Mouse (Mus musculus) layer of hippocampus, adult 18-20 months (tissue): ENCODE data around the gene Dusp10. TPM values are rescaled to one million over a fixed set of nuclear protein-coding genes. Genes with fewer than 3 reads are reported as not detected.

Experiments used
- DNase-seq, 2 experiments: peaks; one replicate each; pipeline ENCODE4 v3.0.0; 2022; ENCODE audit warnings: low spot score in 2 of 2
- long read RNA-seq: library from polyadenylated mRNA; stranded (forward); transcript quantifications from one replicate; pipeline ENCODE4 v2.0.0, GENCODE M21; 2021
- total RNA-seq, 2 experiments: library from RNA; stranded (reverse); gene quantifications; 2 replicates each; pipeline ENCODE4 v1.2.3; 2021

The Dusp10 gene
- 1 to 10 TPM; 4.6 to 5.2 TPM for total RNA-seq
- long read RNA-seq, partial matches to known transcripts: 1 of 5 reads
- long read RNA-seq, other reads (novel, unspliced or antisense): 1 of 5 reads

DNA sequence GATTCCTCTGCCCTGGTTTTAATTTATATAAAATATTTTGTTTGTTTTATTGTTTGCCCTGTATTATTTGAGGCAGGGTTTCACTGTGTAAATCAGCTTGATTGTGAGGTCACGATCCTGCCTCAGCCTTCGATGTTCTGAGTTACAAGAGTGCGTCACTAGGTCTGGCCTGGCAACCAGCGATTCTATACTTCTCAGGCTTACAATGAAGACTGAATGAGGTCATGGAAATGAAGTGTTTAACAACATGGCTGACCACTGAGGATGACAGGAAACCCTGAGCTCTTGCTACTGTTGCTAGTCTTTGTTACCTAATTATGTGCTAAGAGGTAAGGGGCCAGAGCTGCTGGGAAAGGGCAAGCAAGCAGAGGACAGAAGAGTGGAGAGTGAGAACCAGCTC, at the start of gene Dusp10:
TSS of gene Dusp10 (plus strand) at position 197 of the 400 bp plus-strand sequence.
- no peak for DNase-seq

DNA sequence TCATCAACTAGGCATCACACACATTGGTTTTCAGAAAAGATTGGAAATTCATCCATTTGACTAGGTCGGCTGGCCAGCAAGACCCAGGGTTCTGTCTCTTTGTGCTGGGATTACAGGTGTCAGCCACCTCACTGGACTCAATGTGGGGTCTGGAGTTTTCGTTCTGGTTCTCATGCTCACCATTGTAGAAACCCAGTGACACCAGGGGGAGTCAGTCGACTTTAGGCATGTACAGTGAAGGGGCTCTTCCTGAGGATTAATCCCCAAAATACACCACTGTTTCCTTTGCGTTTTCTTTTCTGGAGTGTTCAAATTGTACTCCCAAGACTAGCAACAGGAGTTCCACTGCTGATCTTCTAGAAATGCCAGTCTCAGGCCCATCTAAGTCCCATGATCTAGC, 47.8 kb upstream of the Dusp10 start:
- no peak for DNase-seq

DNA sequence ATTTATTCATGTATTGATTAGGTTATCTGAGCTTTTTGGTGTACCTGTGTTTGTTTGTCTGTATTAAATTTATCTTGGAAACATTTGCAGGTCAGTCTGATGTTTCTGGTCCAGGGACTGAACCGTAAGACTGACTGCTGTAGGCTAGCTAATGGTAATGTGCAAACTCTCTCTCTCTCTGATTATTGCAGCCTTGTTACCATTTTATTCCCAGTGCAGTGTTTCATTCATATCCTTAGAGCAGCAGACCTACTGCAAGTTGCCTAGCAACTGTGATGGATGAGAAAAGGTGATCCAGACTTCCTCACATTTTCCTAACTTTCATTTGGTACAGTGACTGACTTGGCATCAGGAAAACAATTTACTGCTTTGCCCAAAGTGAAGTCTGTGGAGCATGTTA, 43.8 kb upstream of the Dusp10 start:
- no peak for DNase-seq

DNA sequence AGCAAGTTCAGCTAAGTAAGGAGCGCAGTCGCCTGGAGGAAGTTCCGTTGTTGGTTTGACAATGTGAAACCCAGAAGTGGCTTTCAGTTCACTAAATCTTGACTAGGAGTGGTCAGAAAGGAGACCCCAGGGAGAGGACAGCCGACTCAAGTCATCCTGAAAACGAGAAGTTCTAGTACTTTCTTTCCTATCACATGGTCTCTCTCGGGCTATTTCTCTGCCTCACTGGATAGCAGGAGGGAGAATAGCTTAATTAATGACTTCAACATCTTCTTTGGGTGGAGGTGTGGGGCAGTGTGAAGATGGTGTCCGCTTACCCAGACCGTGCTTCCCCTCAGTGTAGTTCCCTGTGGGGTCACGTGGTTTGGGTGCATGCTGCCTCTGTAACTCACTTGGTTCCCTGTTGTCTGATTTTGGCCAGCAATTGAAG, 33.3 kb upstream of the Dusp10 start:
- no peak for DNase-seq

DNA sequence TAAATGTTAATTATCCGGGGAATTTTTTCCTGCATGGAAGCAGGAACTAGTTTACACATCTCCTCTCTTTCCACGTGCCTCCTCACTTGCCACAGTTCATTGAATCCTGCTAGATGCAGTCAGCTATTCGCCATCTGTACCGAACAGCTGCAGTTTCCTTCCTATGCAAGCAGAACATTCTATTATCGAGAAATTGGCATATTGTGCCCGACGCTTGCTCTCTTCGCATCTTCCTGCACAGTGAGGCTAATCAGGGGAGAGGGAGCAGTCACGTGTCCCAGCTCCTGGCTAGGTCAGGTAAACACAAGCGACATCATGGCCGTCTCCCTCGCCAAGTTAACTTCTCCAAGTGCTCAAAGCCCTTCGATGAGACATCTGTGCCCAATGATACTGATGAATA, 31.0 kb upstream of the Dusp10 start:
- DNase-seq: peak; percentile 67 to 88

DNA sequence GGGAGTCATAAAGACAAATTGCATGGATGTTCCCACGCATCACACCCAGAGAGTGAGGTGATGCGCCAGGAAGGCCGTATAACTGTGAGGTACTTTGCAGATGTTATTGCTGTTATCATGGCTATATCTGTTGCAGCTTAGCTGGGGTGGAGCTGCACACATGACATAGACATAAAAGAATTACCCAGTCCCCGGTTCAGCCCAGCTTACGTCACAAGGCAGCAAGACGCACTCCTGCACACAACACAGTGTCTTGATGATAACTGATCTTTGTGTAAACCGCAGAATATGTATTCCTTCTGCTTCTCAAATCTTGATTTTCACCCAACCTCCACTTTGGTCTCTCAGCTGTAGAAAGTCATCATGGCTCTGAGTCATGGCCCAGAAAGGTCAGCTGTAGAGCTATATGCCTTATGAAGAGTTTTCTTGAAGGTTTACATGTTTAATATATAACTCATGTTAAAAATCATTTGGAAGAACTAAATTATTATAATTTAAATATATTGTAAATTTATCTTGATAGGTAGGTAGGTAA, 25.3 kb upstream of the Dusp10 start:
- DNase-seq: no peak

DNA sequence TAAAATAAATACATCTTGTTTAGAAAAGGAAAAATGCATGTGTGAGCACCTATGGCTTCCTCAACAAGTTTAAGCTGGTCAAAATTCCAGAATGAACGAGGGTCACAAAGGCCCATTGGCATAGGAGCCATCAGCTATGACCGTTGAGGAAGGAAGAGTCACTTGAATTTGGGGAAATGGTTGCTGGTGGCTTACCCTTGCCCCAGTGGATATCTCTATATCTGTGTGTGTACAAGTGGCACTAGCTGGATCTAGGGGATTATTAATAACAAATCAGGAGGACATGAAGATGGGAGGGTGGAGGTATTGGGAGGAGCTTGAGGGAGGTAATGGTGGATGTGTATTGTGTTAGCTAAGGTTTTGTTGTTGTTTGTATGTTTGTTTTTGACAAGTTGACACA, 21.2 kb upstream of the Dusp10 start:
- no peak for DNase-seq

DNA sequence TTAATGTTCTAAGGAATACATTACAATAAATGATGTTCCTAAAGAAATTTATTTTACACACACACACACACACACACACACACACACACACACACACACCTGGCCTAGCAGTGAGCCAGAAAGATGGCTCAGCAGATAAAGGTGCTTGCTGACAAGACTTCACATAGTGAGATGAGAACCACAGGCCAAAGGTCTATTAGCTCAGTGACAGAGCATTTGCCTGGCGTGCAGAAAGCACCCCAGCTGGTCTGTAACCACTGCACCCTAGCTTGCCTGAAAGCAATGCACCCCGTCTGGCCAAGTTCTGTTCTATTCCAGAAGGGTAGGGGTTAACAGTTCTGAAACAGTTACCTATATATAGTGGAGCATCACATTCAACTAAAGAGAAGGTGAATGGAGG, 15.9 kb upstream of the Dusp10 start:
- no peak for DNase-seq

DNA sequence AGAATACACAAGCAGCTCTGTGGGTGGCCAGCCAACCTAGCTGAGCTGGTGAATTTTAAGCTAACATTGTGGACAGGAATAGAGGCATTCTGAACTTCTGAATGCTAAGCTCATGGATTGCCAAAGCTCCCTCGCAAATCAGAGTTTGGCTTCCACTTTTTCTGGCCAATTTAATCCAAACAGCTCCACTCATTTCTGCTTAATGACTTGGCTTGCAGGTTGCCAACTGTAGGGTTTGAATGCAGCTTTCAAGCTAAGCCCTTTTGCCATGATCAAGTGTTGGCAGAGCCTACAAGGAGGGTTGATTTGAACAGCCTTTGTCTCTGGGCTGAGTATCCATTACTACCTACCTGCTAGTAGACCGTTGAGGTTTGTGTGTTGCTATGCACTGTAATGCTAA, 10.6 kb upstream of the Dusp10 start:
- DNase-seq: peak; percentile 13 to 26

DNA sequence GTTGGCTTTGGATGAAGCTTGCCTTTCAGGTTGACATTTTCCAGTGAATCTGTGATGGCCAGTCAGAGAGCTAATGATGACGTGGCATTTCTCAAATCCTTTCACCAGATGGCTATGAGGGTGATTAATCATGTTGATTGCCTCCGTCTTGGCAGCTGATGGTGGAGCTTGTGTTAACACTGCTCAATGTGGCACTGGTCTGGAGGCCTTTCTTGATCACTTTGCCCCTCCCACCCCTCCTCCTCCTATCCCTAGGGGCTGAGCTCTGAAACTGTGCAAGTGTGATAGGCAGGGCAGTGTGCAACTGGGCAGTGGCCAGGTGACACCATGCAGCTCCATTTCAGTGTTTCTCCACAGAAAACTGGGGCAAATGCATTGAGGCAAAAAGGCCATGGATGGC, 8.8 kb upstream of the Dusp10 start:
- DNase-seq: peak in 1 of 2 experiments; percentile 6

DNA sequence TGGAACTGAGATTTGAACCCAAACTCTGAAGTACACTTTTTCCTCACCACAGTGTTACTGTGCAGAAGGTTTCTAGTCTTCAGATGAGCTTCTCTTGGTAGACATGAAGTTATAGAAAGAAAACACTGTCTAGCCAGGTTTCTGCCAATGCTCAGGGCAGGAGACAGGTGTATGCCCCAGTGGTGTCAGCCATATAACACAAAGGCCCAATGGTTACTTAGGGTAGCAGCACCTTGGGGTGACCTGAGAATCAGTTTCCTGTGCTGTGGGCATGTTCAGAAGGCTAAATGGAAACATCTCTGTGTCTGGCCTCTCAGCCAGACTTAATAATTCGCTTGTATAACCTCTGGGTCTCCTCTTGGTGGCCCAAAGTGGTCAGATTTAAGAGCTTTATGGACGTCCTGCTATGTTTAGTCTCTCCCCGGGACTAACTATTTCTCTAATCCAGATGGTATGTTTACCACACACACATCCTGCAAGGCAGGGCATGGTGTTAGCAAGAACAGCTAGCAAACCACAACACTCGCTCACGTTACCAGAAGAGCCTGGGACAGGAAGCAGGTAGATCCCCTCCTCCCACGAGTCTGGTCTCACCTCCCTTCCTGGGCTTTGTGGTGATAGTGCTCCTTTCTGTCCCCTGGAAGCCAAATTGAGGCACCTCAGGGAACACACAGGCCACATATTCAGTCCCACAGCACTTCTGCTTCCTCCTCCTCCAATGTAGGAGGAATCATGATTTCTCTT, 7.6 kb upstream of the Dusp10 start:
- no peak for DNase-seq

DNA sequence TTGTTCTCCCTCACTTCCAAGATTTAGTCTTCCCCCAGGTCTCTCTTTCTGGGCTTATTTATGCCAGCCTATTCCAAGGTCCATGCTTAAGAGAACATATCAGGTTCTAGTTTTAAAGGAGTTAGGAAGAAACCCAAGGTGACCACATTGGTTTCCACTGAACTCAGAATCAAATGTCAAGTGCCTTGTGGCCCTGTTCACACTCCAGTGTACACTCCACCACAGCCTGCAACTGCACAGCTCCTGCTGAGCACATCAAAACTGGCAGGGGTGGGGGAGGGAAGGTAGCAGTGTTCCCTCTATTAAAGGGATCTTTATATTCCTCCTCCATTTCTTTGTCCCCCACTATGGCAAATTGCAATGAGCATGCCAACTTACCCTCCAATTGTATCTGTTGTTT, 7.0 kb upstream of the Dusp10 start:
- DNase-seq: no peak

DNA sequence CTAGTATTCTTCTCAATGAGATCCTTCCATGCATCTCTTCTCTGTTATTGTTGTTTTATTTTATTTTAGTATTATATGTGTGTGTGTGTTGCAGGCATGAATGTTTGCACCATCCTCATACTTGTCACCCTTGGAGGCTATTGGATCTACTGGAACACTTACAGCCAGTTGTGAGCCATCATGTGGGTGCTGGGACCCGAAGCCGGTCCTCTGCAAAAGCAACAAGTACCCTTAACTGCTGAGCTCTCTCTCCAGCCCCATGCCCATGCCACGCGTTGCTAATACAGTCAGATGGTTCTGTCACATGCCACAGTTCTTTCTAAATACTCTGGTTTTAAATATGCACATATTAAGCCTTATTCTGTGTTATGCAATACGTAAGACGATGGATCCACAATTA, 1.8 kb upstream of the Dusp10 start:
- no peak for DNase-seq

DNA sequence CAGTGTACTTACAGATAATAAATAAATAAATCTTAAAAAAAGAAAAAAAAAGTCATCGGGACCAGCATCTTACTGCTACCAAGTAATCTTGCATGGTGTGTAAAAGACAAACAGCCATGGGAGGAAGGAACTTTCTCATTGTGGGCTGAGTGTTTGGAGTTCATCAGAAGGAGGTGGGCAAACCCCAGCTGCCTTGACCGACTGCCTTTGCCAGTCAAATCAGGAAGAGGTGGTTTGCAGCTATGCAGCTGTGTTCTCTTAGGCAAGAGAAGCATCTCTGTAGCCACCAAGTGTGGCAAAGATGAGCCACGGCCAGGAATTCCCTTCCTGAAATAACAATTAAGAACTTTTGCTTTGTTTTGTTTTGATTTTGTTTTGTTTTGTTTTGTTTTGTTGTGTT, 989 bp downstream of the Dusp10 start:
- DNase-seq: no peak

DNA sequence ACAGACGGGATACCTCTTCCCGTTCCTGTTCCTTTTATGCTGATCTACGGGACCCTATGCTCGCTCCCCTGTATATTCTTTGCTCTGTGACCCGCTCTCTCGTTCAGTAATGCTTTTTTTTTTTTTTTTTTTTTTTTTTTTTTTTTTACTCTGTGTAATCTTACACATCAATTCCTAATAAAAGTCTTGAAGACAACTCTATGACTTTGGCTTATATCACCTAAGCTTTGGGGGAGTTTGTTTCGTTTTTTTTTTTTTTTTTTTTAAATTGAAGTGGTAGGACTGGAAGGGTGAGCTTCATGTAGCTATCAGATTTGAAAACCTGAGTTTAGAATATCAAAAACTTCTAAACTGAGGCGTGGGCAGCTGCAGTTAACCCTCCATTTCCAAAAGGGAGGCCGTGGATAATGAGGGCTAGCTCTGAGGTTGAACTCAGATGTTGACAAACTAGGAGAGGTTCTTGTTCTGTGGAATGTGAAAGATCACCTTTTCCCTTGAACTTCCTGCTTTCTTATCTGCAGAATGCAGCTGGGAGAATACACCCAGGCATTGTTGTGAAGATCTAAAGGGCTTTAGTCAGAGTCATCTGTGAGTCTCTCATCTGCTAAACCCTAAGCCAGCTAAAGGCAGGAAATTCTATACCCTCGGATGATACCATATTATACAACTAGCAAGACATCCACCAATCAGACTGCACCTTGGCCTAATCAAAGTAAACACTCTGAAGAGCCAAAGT, 3.1 kb downstream of the Dusp10 start:
- DNase-seq: no peak

DNA sequence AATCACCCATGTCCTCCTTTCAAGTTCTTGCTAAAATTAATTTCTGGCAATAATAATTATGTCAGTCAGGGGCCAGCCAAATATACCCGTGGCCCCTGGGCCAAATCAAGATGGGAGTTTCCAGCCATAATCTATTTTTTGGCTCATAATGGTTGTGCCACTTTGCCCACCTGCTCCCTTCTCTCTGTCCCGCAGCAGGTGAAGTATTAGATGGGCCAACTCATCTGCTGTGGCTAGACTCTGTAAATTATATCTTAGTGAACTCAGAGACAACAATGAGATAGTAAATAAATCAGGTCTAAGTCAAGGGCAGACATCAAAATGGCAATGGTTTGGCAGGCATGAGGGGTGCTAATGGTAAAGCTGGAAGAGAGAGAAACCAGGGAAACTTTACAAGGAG, 4.5 kb downstream of the Dusp10 start:
- no peak for DNase-seq

DNA sequence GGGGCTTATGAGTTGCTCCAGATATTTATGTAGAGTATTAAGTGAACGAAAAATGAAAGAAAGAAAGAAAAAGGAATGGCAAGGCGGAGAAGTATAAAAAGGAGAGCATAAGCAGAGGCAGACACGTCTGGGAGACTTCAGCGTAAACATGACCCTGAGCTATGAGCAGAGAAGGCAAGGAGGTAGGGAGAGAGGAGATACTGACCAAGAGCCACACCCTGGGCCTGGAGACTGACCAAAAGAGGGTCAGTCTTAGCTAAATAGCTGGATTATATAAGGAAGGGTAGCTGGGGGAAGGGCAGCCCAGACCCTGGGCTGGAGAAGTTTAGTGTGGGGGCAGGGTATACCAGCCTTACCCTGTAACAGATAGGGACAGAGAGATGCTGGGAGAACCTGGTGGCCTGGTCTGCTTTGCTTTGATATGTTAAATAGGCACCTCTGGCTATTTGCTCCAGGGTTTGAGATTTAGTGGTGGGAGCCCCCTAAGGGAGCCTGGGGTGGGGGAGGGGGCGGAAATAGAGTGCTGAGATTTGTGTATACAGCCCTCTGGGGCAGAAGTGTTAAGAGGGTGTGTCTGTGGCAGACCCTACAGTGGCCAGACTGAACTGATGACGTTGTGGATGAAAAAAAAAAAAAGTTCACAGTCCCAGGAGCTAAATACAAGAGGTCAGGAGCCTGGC, 6.1 kb downstream of the Dusp10 start:
- no peak for DNase-seq

DNA sequence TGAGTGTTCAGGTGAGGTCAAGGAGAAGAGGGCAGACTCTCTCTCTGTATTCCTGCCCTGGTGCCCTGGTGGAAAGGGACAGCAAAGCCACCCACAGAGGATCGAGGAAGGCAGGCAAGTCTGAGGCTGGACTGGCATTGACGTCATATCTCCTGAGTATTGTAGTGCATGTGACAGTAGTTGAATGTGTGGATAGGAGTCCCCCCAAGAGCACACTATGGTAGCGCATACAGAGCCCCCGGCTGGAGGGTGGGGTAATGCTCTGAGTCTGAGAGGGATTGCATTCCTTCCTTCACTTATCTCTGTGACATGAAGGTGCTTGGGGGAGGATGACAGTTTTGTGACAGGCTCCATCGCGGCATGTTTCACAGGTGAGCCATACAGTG, 6.6 kb downstream of the Dusp10 start:
- no peak for DNase-seq

DNA sequence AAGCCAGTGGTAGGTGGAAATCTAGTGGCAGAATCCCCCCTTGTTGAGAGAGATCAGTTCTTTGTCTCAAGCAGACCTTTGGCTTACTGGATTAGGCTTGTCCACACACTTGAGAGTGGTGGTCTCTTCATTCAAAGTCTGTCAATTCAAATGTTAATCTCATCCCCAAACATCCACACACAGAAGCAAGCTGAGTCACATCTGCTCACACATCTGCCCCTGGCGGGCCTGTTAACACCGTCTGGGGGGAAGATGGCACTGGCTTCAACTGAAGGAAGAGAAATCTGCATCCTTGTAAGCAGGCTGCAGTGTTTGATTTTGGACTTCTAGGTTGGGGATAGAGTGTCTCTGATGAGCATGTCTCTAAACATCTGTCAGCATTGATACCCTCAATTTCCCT, 10.9 kb downstream of the Dusp10 start:
- no peak for DNase-seq

DNA sequence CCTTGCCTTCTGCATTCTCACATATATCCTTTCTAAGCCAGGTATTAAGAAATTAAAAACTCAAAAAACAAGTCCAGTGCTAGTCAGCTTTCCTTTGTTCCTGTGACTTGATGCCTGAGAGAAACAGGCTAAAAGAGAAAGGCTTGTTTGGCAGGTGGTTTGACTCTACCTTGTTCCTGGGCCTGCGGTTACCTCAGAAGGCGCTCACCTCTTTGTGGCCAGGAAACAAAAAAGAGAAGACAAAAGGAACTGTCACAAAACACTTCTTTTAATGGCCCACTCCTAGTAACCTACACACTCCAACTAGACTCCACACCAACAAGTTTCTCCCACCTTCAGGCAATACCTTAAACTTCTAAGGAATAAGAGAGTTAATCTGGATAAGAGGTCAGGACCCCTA, 11.5 kb downstream of the Dusp10 start:
- no peak for DNase-seq

DNA sequence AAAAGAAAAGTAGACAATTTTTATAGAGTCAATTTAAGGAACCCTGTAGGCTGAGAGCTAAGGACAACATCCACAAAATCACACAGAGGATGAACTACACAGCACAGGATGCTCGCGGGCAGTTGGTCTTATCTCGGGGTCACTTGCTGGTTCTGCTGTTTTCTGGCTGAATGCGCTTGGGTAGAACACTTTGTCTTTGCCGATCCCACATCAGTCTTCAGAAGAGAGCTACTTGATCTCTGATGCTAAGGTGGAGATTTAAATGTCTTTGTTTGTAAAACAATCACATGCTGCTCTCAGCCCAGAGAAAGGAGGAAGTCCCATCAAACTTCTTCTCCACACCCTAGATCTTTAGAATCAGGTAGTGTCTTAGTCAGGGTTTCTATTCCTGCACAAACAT, 12.0 kb downstream of the Dusp10 start:
- DNase-seq: no peak

DNA sequence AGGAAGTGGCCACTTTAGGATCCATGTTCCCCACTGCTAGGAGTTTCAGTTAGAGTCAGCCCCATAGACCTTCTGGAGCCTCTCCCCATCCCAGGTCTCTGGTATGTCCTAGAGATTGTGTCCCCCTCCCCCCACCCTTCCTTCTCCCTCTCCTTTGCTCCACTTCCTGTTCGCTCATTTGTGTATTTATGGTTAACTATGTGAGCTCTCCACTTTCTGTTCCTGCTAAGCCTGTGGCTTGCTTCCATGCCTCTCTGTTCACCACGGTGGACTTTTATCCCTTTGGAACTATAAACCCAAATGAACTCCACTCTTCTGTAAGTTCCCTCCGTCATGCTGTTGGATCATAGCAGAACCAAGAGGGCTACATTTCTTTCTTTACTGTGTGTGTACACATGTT, 13.9 kb downstream of the Dusp10 start:
- no peak for DNase-seq
